Mouse (Mus musculus) mature B cell (primary cell): ENCODE measurements at regions not wholly inside any gene's neighbourhood (a gene's known extent, or its start where the extent isn't known, plus 50 kb on each side); places are given as distances from the start of the nearest gene placed in this dataset.

ENCODE experiments used
- in situ Hi-C: fragments of 300-500 bp; cut with MboI; formaldehyde crosslinking; loops from 2 replicates; pipeline ENCODE4 v1.14.3; 2019

- in situ Hi-C loops = no loop called here
Measured at GRCm38 (mm10) chr6:100046186-100046990, 240.9 kb downstream of the Rybp start.

- in situ Hi-C loops = no loop called here
Measured at GRCm38 (mm10) chr6:100045109-100045508, 242.2 kb downstream of the Rybp start.

- in situ Hi-C loops = no loop called here
Measured at GRCm38 (mm10) chr6:100041161-100041560, 246.1 kb downstream of the Rybp start.

GRCm38 (mm10) chr6:100040459-100040984, 246.8 kb downstream of the Rybp start:
- in situ Hi-C loops = no loop called here

- in situ Hi-C loops = no loop called here
Measured at GRCm38 (mm10) chr6:100032701-100033100, 254.6 kb downstream of the Rybp start.

GRCm38 (mm10) chr6:100030522-100030921, 256.8 kb downstream of the Rybp start:
- in situ Hi-C loops = no loop called here

- in situ Hi-C loops = no loop called here
Measured at GRCm38 (mm10) chr6:100030010-100030409, 257.3 kb downstream of the Rybp start.

- in situ Hi-C loops = no loop called here
Measured at GRCm38 (mm10) chr6:100027524-100027923, 259.8 kb downstream of the Rybp start.

- in situ Hi-C loops = no loop called here
Measured at GRCm38 (mm10) chr6:100025531-100025951, 261.7 kb downstream of the Rybp start.

- in situ Hi-C loops = no loop called here
Measured at GRCm38 (mm10) chr6:100023434-100024095, 263.7 kb downstream of the Rybp start.

- in situ Hi-C loops = no loop called here
Measured at GRCm38 (mm10) chr6:100019016-100019415, 268.3 kb downstream of the Rybp start.

- in situ Hi-C loops = no loop called here
Measured at GRCm38 (mm10) chr6:100013949-100014348, 273.3 kb downstream of the Rybp start.

- in situ Hi-C loops = no loop called here
Measured at GRCm38 (mm10) chr6:100011520-100012062, 275.7 kb downstream of the Rybp start.

- in situ Hi-C loops = no loop called here
Measured at GRCm38 (mm10) chr6:100010954-100011481, 276.3 kb downstream of the Rybp start.

- in situ Hi-C loops = no loop called here
Measured at GRCm38 (mm10) chr6:99999711-100000365, 273.6 kb upstream of the Prok2 start.

GRCm38 (mm10) chr6:99995970-99996956, 270.1 kb upstream of the Prok2 start:
- in situ Hi-C loops = no loop called here

GRCm38 (mm10) chr6:99994026-99994425, 267.8 kb upstream of the Prok2 start:
- in situ Hi-C loops = no loop called here

- in situ Hi-C loops = no loop called here
Measured at GRCm38 (mm10) chr6:99991079-99991478, 264.9 kb upstream of the Prok2 start.

- in situ Hi-C loops = no loop called here
Measured at GRCm38 (mm10) chr6:99990604-99991003, 264.4 kb upstream of the Prok2 start.

GRCm38 (mm10) chr6:99986449-99986848, 260.3 kb upstream of the Prok2 start:
- in situ Hi-C loops = no loop called here

GRCm38 (mm10) chr6:99985322-99985721, 259.1 kb upstream of the Prok2 start:
- in situ Hi-C loops = no loop called here
